Mouse (Mus musculus): Measurements from ENCODE around the gene AL732309.1.

GRCm38 (mm10) chr2:25229582-25229981, 17.1 kb downstream of the AL732309.1 start:
- TF ChIP-seq CTCF (IDR thresholded peaks at IDR 0.05; ENCODE audit: extremely low read depth, insufficient read depth, low read length): no peak
- TF ChIP-seq POLR2A (IDR thresholded peaks at IDR 0.05; ENCODE audit: extremely low read depth, insufficient read depth, low read length): no peak

Measured in cortical plate, adult 2 months (tissue).